Mouse (Mus musculus) lung, adult 2 months (tissue): ENCODE measurements at regions not wholly inside any gene's neighbourhood (a gene's known extent, or its start where the extent isn't known, plus 50 kb on each side); places are given as distances from the start of the nearest gene placed in this dataset.

Source experiments
- CTCF ChIP-seq: fragments of 200-500 bp; IDR thresholded peaks from 2 replicates; pipeline ENCODE4 v1.5.1; 2011; ENCODE audit warnings: mild to moderate bottlenecking, low read length, control low read depth; ENCODE audit not compliant: insufficient read depth
- POLR2A ChIP-seq: fragments of 200-500 bp; IDR thresholded peaks from 2 replicates; pipeline ENCODE4 v1.6.1; 2011; ENCODE audit warnings: low read depth, mild to moderate bottlenecking, control low read depth, low read length, borderline replicate concordance; ENCODE audit errors: extremely low read depth

DNA sequence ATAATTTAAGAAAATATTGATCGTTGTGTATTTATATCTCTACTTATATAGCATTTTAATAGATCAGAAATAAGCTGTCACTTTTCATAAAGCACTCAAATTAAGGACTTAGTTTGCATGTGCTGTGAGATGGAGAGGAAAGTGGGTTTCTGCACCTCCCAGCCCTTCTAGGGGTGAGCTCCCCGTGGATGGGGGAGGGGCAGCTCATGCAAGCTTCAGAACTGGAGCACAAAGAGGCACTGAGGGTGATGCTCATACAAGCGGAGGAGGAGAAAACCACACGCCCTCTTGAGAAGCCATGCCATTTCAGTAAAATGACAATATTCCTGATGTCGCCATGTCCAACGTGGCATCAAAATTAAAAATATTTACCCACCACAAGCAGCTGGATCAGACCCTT, 452.1 kb upstream of the 3110018I06Rik start:
- TF ChIP-seq CTCF (no peak), POLR2A (no peak)
